Mouse (Mus musculus) induced T-regulatory cell, adult 2 months (primary cell): ENCODE results near the gene Arhgap15.

Source experiments
- DNase-seq: peaks from one replicate; pipeline ENCODE4 v3.0.0-alpha.2; 2012; ENCODE audit warnings: low read depth

The Arhgap15 gene

GRCm38 (mm10) chr2:44111276-44111675 lies 362.7 kb downstream of the Arhgap15 start:
- DNase-seq: no peak

DNA sequence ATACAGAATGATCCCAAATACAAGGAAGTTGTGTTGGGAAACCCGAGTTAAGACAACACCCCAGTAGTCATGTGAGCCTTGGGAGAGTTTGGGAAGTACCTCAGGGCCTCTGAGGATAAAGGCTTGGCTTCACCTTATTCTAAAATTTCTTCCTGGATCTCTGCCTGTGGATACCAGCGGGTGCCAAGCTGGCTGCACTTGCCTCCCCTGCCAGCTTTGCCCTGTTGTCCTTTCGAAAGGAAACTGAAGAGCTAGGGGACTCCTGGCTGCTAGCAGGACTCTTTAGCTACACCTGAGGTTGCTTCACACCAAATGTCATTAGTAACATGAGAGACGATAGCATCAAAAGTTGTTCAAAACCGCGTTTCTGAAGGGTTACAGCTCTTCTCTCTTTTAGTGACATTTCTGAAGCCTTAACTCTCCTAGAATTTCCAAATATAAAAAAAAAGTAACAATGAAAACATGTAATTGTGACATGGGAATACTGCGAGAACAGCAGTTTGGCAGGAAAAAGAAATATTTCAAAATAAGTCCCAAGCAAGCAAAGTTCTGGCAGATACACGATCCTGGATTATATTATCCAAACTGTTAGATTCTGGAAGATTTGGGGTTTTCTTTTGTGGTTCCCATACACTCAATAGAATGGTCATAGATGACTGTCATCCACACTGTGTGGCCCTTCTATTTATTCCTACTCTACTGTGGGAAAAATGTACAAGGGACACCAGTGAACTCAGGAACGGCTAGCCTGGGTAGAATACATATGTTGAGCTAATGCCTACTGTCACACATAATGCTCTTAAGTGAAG lies 364.6 kb downstream of the Arhgap15 start:
- no peak for DNase-seq

GRCm38 (mm10) chr2:44114296-44114695 lies 365.7 kb downstream of the Arhgap15 start:
- no peak for DNase-seq

DNA sequence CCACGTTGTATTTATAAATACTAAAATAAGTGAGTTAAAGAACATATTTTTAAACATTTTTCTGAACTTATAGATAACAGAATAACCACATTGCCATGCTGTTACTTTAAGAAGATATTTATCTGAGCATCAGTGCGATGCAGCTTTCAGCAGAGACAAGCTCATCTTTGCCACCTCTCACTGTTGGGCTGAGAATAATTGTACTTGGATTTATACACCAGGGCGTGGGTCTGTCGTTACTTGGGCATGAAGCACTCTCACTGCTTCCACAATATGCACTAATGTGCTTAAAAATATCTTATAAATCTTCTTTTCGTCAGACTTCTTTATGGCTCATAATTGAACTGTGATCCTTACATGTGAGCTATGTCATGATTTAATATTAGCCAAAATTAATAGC lies 372.5 kb downstream of the Arhgap15 start:
- DNase-seq: no peak

- DNase-seq: no peak
These were observed 374.6 kb downstream of the Arhgap15 start for GRCm38 (mm10) chr2:44123246-44123645.

DNA sequence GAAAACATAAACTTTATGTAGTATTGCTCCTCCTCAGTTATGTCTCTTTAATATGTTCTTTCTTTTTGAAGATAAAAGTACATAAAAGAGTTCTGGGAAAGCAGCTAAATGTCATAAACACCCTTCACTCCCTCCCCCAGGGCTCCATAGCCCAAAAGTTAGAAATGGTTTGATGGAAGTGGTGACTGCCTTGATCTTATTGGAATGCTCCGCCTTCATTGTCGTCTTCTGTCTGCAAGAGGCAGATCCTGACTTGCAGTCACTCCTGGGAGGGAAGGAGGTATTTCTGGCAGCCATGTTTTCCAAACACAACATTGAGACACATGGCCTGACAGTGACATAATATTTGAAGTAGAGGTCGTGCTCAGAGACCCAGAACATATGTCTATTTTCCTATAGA lies 375.5 kb downstream of the Arhgap15 start:
- DNase-seq: no peak

- DNase-seq: no peak
These were observed 376.1 kb downstream of the Arhgap15 start for GRCm38 (mm10) chr2:44124683-44125082.

DNA sequence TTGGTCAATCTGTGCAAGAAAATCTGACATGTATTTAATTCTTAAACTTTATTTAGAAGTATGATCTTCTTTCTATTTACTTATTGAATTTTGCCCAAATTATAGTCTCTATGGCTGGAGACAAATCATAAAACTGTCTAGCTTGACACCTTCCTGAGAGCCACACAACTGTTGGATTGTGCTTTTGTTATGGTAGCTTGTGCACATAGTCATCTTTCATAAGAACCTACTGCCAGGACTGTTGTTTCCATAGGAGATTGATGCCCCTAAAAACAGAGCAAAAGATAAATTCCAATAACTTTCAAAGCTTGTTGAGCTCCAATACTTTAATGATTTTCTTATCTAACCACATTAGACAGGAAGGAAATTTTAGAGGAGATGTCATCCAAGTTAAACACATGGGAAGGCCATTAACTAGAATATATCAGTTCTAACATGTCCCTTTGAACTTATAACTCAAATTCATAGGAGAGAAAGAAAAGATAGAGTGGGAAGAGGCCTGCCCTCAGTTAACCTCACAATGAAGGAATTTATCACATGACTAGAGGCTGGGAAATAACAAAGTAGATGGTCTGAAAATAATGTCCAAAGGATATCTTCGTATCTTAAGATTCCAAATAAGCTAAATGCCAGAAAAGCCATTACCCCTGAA lies 377.5 kb downstream of the Arhgap15 start:
- no peak for DNase-seq

DNA sequence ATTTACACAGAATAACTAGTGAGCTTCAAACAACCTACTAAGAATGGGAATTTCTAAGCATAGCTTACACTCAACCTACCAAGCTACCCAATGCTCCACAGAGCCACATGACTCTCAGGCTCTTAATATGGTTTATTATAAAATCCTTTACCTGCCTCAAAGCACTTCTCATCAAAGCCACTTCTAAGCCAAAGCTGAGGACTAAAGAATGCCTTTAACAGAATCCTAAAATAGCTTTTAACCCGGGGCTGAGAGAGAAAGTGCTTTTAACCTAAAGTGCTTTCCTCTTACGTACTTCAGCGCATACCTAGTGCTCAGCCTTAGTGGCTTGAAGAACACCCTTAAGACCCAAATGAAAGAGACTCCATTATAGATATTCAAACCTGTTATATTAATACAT lies 380.9 kb downstream of the Arhgap15 start:
- no peak for DNase-seq

GRCm38 (mm10) chr2:44131271-44131670 lies 382.6 kb downstream of the Arhgap15 start:
- no peak for DNase-seq

DNA sequence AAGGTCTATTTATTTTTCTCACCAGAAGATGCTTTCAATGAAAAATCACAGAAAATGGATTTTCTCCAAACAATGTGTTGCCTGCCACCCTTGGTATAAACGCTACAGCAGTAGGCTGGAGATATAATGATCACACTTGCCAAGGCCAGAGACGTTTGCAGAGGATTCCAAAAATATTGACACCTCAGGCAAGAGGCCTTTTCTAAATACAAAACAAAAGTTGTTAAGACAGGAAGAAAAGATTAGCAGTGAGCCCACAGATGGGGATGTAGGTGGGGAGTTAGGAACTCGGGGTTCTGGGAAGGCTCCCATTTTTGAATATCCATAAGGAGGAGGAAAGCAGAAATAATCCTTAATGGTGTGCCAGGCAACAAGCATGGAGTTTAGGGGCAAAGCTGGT lies 386.2 kb downstream of the Arhgap15 start:
- DNase-seq: no peak

GRCm38 (mm10) chr2:44140455-44140854 lies 391.8 kb downstream of the Arhgap15 start:
- DNase-seq: no peak

GRCm38 (mm10) chr2:44142152-44142551 lies 393.5 kb downstream of the Arhgap15 start:
- no peak for DNase-seq

- DNase-seq: no peak
These were observed 394.0 kb downstream of the Arhgap15 start for GRCm38 (mm10) chr2:44142611-44143010.

DNA sequence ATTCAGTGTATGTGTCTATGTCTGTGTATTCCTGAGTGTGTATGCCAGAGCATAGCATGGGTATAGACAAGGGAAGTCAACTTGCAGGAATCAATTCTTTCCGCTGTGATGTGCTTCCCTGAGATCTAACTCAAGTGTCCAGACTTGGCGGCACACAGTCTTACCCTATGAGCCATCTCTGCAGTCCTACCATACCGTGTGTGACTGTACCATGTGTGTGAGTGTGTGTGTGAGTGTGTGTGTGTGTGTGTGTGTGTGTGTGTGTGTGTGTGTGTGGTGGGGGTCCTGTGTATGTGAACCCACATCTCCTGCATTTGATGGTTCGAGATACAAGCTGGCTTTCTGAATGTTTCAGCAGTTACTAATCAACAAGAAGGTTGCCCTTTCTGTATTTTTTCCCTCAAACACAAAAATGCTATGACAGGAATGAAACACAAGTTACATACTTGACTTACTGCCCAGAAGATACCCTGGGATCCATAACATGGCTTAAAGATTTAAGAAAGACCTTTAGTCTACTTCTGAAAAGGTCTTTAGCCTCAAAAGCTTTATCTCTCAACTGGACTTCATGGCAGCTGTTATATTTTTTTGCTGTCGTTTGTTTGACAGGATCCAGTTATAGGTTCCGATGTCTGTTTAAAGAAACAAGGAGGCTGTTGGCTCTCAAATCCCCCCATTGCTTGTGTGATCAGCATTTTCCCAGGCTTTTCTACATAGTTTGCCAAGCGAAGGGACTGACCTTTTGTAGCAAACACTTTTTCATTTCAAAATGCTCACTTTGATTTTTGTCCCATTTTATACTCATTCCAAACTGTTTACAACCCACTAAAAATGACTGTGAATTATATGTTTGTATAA lies 397.7 kb downstream of the Arhgap15 start:
- DNase-seq: no peak

- no peak for DNase-seq
These were observed 398.9 kb downstream of the Arhgap15 start for GRCm38 (mm10) chr2:44147486-44147885.

DNA sequence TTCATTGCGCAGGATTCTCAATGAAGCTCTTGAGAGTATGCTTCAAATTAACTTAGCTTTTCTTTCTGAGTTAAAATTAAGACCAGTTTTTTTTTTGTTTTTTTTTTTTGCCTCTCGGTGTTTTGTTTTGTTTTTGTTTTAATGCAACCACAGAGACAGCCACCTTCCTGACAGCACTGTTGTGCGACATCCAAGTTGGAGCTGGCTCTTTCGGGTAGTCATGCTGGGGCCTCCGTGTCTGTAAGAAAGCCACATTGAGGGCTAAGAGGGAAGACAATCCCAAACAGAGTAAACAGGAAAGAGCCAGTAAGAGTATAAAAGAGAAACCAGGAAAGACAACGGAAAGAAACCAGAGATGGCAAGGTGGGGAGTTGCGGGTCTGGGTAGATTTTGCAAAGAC lies 399.3 kb downstream of the Arhgap15 start:
- no peak for DNase-seq

GRCm38 (mm10) chr2:44148550-44149100 lies 400.0 kb downstream of the Arhgap15 start:
- DNase-seq: no peak

DNA sequence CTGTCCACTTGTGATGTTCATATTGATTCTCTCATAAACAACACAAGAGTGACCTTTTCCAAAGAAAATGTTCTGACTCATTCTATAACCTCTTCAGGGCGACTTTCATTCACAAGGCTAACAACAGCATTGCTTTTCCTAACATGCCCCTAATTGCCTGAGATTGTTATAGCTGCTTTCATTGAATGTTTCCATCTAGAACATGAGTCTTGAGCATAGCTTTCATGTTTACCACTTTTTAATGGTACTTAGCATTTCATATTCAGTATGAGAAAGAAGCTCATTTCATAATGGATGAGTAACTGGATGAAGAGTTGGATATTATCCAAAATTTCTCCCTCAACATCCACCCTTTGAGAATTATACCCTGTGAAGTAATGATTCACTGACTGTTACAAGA lies 403.7 kb downstream of the Arhgap15 start:
- DNase-seq: no peak

GRCm38 (mm10) chr2:44160358-44160757 lies 411.7 kb downstream of the Arhgap15 start:
- DNase-seq: no peak

DNA sequence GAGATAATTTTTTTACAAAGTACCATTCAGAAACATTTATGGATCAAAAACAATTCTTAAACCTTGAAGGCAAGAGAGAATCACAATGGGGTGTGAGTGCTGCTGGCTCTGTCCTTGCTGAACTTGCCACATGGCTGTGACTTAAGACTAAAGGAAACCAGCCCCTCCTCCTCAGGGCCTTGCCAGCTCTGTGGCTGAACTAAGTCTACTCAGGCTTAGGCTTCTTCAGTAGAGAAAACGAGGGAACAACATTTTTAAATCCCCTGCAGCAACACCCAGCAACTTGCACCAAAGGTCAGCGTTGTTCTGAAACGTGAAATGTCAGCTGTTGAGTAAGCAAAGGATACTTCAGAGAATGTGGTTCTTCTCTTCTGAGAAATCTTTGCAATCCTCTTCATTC lies 417.2 kb downstream of the Arhgap15 start:
- peak; percentile 31 for DNase-seq

GRCm38 (mm10) chr2:44166716-44167115 lies 418.1 kb downstream of the Arhgap15 start:
- DNase-seq: peak; percentile 47
